Mouse (Mus musculus) thymus, adult 2 months (tissue): ENCODE measurements around the gene Os9. TPM values are rescaled to one million over a fixed set of nuclear protein-coding genes. Genes with fewer than 3 reads are reported as not detected.
A peak's percentile ranks its signal among the peaks of the same experiment; 100 is the strongest.

Experiments
- DNase-seq: peaks from one replicate; pipeline ENCODE4 v3.0.0; 2021
- H3K27ac ChIP-seq: fragments of 200-500 bp; 2 replicates; pipeline ENCODE4 v1.5.1; 2012; ENCODE audit warnings: low read length, control low read depth; ENCODE audit not compliant: control insufficient read depth, insufficient read depth
- H3K27me3 ChIP-seq: fragments of 200-500 bp; 2 replicates; pipeline ENCODE4 v1.6.1; 2012; ENCODE audit warnings: mild to moderate bottlenecking, low read length, moderate library complexity, mixed read lengths; ENCODE audit not compliant: control insufficient read depth, insufficient read depth
- H3K36me3 ChIP-seq: fragments of 200-500 bp; 2 replicates; pipeline ENCODE4 v1.6.1; 2012; ENCODE audit warnings: mild to moderate bottlenecking, low read length, moderate library complexity; ENCODE audit not compliant: control insufficient read depth, insufficient read depth
- H3K4me1 ChIP-seq: fragments of 200-500 bp; replicated peaks from 2 replicates; pipeline ENCODE4 v1.6.1; 2012; ENCODE audit warnings: low read length; ENCODE audit not compliant: control insufficient read depth, insufficient read depth
- H3K4me3 ChIP-seq: fragments of 200-500 bp; 2 replicates; pipeline ENCODE4 v1.5.1; 2012; ENCODE audit warnings: mild to moderate bottlenecking, low read length, control low read depth, moderate library complexity; ENCODE audit not compliant: control insufficient read depth, insufficient read depth
- CTCF ChIP-seq: fragments of 200-500 bp; IDR thresholded peaks from 2 replicates; pipeline ENCODE4 v1.5.1; 2012; ENCODE audit warnings: mild to moderate bottlenecking, control low read depth, low read length, moderate library complexity, borderline replicate concordance; ENCODE audit not compliant: control insufficient read depth, poor library complexity, insufficient read depth; ENCODE audit errors: extremely low read depth
- POLR2A ChIP-seq: fragments of 200-500 bp; IDR thresholded peaks from 2 replicates; pipeline ENCODE4 v1.6.1; 2012; ENCODE audit warnings: mild to moderate bottlenecking, low read length, control low read depth, moderate library complexity; ENCODE audit not compliant: control insufficient read depth, poor library complexity, insufficient read depth; ENCODE audit errors: extremely low read depth
- WGBS: fragments of 180-500 bp; shearing (Covaris S2); methylation state at CpG from one replicate; pipeline ENCODE4 v1.1.7; 2018; 5-methylcytosine and 5-hydroxymethylcytosine counted together
- polyA plus RNA-seq: library from polyadenylated mRNA; depleted of rRNA; stranded (reverse); fragments of >200 nt; gene quantifications from 2 replicates; pipeline ENCODE4 v1.2.3, GENCODE M21; 2012; rRNA removed

Gene Os9
- 97.0 and 106 TPM in 2 replicates for polyA plus RNA-seq

DNA sequence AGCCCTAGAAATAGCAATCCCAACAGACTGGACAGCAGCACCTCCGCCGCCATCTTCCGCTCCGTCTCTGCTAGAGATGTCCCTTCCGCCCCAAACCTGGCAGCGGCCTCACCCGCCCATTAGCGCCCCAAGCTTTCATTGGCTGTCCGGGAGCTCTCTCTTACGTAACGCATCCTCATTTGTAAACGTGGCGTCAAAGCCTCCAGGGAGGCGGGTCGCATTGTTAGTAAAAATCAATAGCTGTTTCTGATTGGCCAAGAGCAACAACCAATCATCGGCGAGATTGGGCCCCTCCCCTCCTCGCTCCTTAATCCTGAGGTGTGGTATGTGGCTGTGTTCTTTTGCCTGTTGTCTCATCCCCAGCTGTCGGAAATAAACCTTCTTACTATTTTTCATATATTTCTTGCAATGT is at the start of gene Os9:
TSS of gene Os9 (minus strand) at position 66 of the 412 bp plus-strand sequence.
- H3K27me3 ChIP-seq, result no peaks in the 10 kb centered on the region
- under 1% methylated on average over 19 of the region's 19 CpGs for WGBS
- DNase-seq, result peak; percentile 95
- peak within 1 kb of the TSS; percentile 79 for H3K4me3 ChIP-seq
- TF ChIP-seq CTCF (no peak), POLR2A (peak; percentile 60; the same call in 1 of the 2 replicates)
- peaks cover 6% of the 10 kb centered on the region for H3K4me1 ChIP-seq
- H3K27ac ChIP-seq, result no peak within 1 kb of the TSS
- H3K36me3 ChIP-seq, result peaks cover 21% of the 10 kb centered on the region

DNA sequence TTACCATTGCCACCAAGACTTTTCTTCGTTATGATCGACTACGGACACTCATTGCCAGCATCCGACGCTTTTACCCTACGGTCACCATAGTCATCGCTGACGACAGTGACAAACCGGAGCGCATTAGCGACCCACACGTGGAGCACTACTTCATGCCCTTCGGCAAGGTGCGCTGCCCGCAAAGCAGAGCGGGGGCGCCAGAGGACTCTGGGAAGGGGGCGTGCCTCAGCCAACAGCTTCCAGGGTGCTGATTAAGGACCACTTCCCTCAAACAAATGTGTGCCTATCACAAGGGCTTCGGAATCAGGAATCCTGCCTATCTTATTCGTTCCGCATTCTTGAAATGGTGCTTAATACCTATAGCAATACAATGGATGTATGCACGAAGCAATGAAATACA is 49.1 kb upstream of the Os9 start:
- TF ChIP-seq POLR2A (no peak), CTCF (no peak)
- no peak for DNase-seq
- WGBS, result 92% methylated on average over 22 of the region's 22 CpGs
- Histone ChIP-seq H3K36me3 (peaks cover 15% of the 10 kb centered on the region; the same call in 1 of the 2 replicates), H3K4me3 (no peak overlapping the region), H3K27me3 (no peaks in the 10 kb centered on the region), H3K4me1 (peaks cover 16% of the 10 kb centered on the region), H3K27ac (no peak overlapping the region)

DNA sequence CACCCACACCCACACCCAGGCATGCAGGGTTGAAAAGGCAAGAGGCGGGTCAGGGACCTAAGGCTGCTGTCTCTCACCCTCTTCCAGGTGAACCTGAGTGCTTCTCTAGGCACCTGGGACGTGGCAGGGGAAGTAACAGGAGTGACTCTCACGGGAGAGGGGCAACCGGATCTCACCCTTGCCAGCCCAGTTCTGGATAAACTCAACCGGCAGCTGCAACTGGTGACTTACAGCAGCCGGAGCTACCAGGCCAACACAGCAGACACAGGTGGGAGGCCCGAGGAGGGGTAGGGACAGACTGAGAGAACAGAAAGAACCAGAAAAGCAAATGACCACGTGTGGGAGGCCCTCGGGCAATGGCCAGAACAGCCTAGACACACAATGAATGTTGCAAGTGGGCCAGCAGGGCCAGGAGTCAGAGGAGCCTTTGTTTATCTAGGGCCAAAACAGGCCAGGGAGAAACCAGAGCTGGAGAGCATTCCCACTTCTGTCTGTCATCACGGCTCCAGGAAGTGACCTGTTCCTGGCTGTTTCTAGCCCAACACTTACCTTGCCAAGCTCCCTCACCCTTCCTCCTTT is 46.8 kb upstream of the Os9 start:
- no peak for DNase-seq
- Histone ChIP-seq H3K4me1 (peaks cover 32% of the 10 kb centered on the region), H3K27ac (no peak overlapping the region), H3K4me3 (peak overlapping the region; percentile 20), H3K27me3 (no peaks in the 10 kb centered on the region), H3K36me3 (peaks cover 15% of the 10 kb centered on the region; the same call in 1 of the 2 replicates)
- WGBS, result 71% methylated on average over 10 of the region's 10 CpGs
- TF ChIP-seq POLR2A (no peak), CTCF (no peak)

DNA sequence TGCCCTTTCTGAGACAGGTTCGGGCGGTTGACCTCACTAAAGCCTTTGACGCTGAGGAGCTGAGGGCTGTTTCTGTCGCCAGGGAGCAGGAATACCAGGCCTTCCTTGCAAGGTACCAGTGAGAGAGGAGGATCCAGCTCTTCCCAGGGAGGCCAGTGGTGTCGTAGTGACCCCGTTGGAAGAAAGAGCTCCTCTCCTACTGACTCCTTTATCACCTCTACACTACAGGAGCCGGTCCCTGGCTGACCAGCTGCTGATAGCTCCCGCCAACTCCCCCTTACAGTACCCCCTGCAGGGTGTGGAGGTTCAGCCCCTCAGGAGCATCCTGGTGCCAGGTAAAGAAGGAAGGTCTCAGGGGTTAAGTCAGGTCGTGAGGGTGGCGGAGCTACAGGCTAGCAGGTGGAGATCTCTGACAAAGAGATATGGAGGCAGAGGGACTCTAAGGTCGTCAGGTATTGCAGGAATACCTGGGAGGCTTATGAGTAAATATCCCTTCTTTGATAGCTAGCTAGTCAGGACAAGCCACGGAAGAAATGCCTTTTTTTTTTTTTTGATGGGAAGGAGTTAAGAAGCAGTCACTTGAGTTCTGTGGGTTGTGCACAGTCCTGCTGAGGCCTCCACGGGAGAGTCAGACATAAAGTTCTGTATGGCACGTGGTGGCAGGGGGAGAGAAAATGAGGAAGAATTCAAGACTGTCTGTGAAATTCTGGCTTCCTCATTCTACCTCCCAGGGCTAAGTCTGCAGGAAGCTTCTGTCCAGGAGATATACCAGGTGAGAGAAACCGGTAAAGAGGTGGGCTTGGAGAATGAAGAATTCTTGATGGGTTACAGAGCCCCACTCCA is 46.1 kb upstream of the Os9 start:
- no peak for DNase-seq
- Histone ChIP-seq H3K27me3 (no peaks in the 10 kb centered on the region), H3K27ac (peak overlapping the region; percentile 59), H3K4me3 (peak overlapping the region; percentile 82), H3K4me1 (peaks cover 32% of the 10 kb centered on the region), H3K36me3 (peaks cover 11% of the 10 kb centered on the region; the same call in 1 of the 2 replicates)
- 33% methylated on average over 15 of the region's 15 CpGs for WGBS
- TF ChIP-seq POLR2A, result no peak
- TF ChIP-seq CTCF, result no peak

DNA sequence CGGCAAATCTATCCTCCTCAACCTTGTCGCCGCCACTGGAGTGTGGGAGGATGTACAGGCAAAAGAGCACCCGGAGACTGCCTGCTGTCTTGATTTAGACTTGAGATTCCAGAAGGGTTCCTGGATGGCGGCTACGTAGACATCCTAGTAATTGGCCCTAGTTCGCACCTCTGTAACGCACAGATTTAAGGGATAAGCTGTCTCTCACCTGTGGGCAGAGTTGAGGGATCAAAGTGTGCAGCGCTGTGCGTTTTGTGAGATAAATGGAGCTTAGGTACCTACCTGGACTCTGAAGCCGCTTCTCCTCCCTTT is 45.4 kb upstream of the Os9 start:
- Histone ChIP-seq H3K4me1 (peaks cover 32% of the 10 kb centered on the region), H3K27ac (peak overlapping the region; percentile 59), H3K4me3 (peak overlapping the region; percentile 82), H3K36me3 (0 out of 2 replicates have a peak, but pooled peaks cover 6% of the 10 kb centered on the region), H3K27me3 (no peaks in the 10 kb centered on the region)
- DNase-seq, result no peak
- 8% methylated on average over 11 of the region's 11 CpGs for WGBS
- TF ChIP-seq POLR2A (no peak), CTCF (no peak)

DNA sequence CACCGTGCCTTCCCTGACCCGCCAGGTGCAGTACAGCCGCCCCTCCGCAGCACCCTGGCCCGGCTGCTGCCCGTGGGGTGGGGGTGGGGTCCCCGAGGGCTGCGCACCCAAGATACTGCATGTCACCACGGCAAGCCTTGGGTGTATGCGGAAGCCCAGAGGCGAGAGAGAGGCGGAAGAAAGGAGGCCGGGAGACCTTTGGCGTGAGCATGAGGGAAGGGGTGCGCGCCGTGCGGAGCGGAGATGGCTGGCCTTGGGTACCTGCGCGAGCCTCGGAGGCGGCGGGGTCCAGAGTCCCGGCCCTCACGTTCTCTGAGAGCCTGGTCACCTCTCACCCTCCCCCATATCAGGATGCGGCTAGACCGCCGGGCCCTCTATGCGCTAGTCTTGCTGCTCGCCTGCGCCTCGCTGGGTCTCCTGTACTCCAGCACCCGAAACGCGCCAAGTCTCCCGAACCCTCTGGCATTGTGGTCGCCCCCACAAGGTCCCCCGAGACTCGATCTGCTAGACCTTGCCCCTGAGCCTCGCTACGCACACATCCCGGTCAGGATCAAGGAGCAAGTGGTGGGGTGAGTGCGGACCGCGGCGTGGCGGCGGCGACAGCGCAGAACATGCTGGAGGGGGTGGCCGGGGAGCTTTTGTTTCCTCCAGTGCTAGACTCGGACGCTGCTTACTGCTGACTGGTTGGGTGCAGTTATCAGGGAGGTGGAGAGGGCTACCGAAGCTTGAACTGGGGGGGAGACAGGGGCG is 44.9 kb upstream of the Os9 start:
- DNase-seq, result peak; percentile 80
- H3K4me1 ChIP-seq, result peaks cover 32% of the 10 kb centered on the region
- H3K27ac ChIP-seq, result peak overlapping the region; percentile 59
- peak overlapping the region; percentile 82 for H3K4me3 ChIP-seq
- TF ChIP-seq POLR2A, result peak; percentile 72; the same call in 1 of the 2 replicates
- 0 out of 2 replicates have a peak, but pooled peaks have one; percentile 26 for TF ChIP-seq CTCF
- H3K27me3 ChIP-seq, result no peaks in the 10 kb centered on the region
- under 1% methylated on average over 56 of the region's 56 CpGs for WGBS
- H3K36me3 ChIP-seq, result 0 out of 2 replicates have a peak, but pooled peaks cover 6% of the 10 kb centered on the region
